Mouse (Mus musculus) embryo, embryonic 11 days (tissue): Measurements from ENCODE around the gene Ogg1.

Experiments used
- DNase-seq: peaks from one replicate; pipeline ENCODE4 v3.0.0-alpha.2; 2015

The Ogg1 gene

GRCm38 (mm10) chr6:113377172-113377495, 50.4 kb downstream of the Ogg1 start:
- no peak for DNase-seq

GRCm38 (mm10) chr6:113377496-113378385, 51.0 kb downstream of the Ogg1 start, which contains the start of the genes Tada3 and Arpc4:
Gene Tada3, minus strand, starts transcription at chr6:113377883.
Gene Arpc4, plus strand, starts transcription at chr6:113378115.
- peak; percentile 96 for DNase-seq

- DNase-seq: no peak
These were observed 52.5 kb downstream of the Ogg1 start for GRCm38 (mm10) chr6:113379246-113379645.

GRCm38 (mm10) chr6:113380480-113380879, 53.7 kb downstream of the Ogg1 start:
- no peak for DNase-seq

GRCm38 (mm10) chr6:113384351-113384927, 57.7 kb downstream of the Ogg1 start:
- DNase-seq: no peak
